11 mouse cellular contexts compared by ENCODE assay signal in the genomic region with DNA sequence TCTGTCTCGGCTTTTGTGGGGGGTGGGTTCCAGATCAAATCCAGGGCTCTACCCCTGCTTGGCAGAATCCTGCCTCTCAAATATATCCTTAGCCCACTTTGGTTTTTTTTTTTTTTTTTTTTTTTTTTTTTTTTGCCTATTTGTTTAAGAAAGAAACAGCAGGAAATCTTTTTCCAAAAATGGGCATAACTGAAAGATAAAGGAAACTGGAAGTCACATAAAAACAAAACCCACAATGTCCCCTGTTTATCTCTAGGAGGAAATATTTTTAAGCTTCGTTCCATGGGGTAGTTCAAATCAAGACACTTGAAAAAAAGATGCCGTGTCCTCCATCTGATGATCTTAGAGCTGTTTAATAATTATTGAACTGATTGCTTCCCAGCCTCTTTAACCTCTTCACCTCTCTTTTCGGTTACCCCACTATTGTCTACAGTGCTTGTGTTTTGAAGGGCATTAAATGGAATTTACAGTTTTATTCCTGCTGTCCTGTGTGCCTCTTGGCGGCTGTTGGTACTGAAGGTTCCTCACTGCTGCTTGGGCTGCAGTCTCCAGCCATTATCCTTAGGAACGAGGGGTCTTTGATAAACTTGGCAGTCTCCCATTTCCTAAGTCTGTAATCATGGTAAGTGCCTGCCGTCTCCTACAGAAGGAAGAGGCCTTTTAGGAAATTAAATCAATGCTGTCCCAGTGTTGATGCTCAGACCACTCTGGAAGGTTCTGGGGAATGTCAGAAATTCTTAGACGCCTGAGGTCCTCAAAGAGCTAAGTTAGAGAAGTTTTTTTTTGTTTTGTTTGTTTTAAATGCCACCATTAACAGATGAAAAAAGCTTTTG. TPM values are rescaled to one million over a fixed set of nuclear protein-coding genes. Genes with fewer than 3 reads are reported as not detected.
A peak's percentile ranks its signal among the peaks of the same experiment; 100 is the strongest.
DNase-seq lines count a peak whose midpoint lies in the region; ATAC-seq and TF ChIP-seq lines count a peak whose summit lies in the region.
"Had no signal": no experiment of that assay in that cellular context is flagged by ENCODE, and none has a peak within 500 bp of the region (broad histone marks: within the 10 kb centered on the region; RNA-seq: fewer than 3 reads in every experiment).

No protein-coding gene starts in this region.

- H3K4me1 ChIP-seq in forebrain, embryonic 13.5 days: peaks cover 18% of the 10 kb centered on the region
- H3K4me1 ChIP-seq in forebrain, embryonic 11.5 days (replicated peaks; ENCODE audit: control insufficient read depth, insufficient read depth, low read length): peaks cover 10% of the 10 kb centered on the region
- no peaks in the 10 kb centered on the region for H3K4me1 ChIP-seq in lung, postnatal 0 days (ENCODE audit: insufficient read depth, low read depth, low read length)
- H3K4me1 ChIP-seq in intestine, embryonic 15.5 days (replicated peaks): peaks cover 10% of the 10 kb centered on the region
- H3K4me1 ChIP-seq in stomach, embryonic 14.5 days (ENCODE audit: control insufficient read depth, insufficient read depth, low read length): peaks cover 14% of the 10 kb centered on the region

- H3K36me3 ChIP-seq in forebrain, embryonic 13.5 days (ENCODE audit: poor library complexity, severe bottlenecking): no peaks in the 10 kb centered on the region
- no peaks in the 10 kb centered on the region for H3K36me3 ChIP-seq in forebrain, embryonic 11.5 days (ENCODE audit: control insufficient read depth, insufficient read depth, low read length)
- H3K36me3 ChIP-seq in lung, postnatal 0 days (ENCODE audit: insufficient read depth, low read length): no peaks in the 10 kb centered on the region
- H3K36me3 ChIP-seq in intestine, embryonic 15.5 days: no peaks in the 10 kb centered on the region
- no peaks in the 10 kb centered on the region for H3K36me3 ChIP-seq in stomach, embryonic 14.5 days (ENCODE audit: control insufficient read depth, insufficient read depth, low read length)

- 0 out of 2 replicates have a peak overlapping the region, but pooled peaks have one; percentile 14 for H3K27ac ChIP-seq in forebrain, embryonic 13.5 days
- H3K27ac ChIP-seq in forebrain, embryonic 11.5 days (ENCODE audit: low read depth, low read length): no peak overlapping the region; the same call in 1 of the 2 replicates
- no peak overlapping the region for H3K27ac ChIP-seq in lung, postnatal 0 days (ENCODE audit: low read length)
- 0 out of 2 replicates have a peak overlapping the region, but pooled peaks have one; percentile 1 for H3K27ac ChIP-seq in intestine, embryonic 15.5 days
- peak overlapping the region; percentile 27; the same call in 1 of the 2 replicates for H3K27ac ChIP-seq in stomach, embryonic 14.5 days (ENCODE audit: low read length)

- H3K4me2 ChIP-seq in forebrain, embryonic 13.5 days: peak overlapping the region; percentile 5; the same call in 1 of the 2 replicates
- H3K4me2 ChIP-seq in forebrain, embryonic 11.5 days (ENCODE audit: low read depth, low read length, severe bottlenecking): no peak overlapping the region
- peak overlapping the region; percentile 32 for H3K4me2 ChIP-seq in lung, postnatal 0 days (replicated peaks; ENCODE audit: low read depth, low read length)
- peak overlapping the region; percentile 27; the same call in 1 of the 2 replicates for H3K4me2 ChIP-seq in intestine, embryonic 15.5 days (replicated peaks)
- peak overlapping the region; percentile 35; the same call in 1 of the 2 replicates for H3K4me2 ChIP-seq in stomach, embryonic 14.5 days (replicated peaks; ENCODE audit: low read depth, low read length)

- no peak for TF ChIP-seq EP300 in lung, postnatal 0 days (IDR thresholded peaks at IDR 0.05)

- H3K4me3 ChIP-seq in forebrain, embryonic 13.5 days: no peak overlapping the region
- no peak overlapping the region for H3K4me3 ChIP-seq in forebrain, embryonic 11.5 days (ENCODE audit: low read depth, low read length)
- no peak overlapping the region for H3K4me3 ChIP-seq in lung, postnatal 0 days (ENCODE audit: low read depth, low read length)
- no peak overlapping the region for H3K4me3 ChIP-seq in intestine, embryonic 15.5 days (replicated peaks)
- no peak overlapping the region for H3K4me3 ChIP-seq in stomach, embryonic 14.5 days (ENCODE audit: low read depth, low read length)

- 16% methylated on average over 8 of the region's 8 CpGs for WGBS in forebrain, embryonic 13.5 days
- 36% methylated on average over 8 of the region's 8 CpGs for WGBS in forebrain, embryonic 11.5 days
- WGBS in lung, postnatal 0 days: 25% methylated on average over 8 of the region's 8 CpGs
- WGBS in intestine, embryonic 15.5 days: 19% methylated on average over 8 of the region's 8 CpGs
- WGBS in stomach, embryonic 14.5 days: 26% methylated on average over 8 of the region's 8 CpGs

- no peak for DNase-seq in forebrain, embryonic 11.5 days (ENCODE audit: low spot score)
- DNase-seq in lung, postnatal 0 days (ENCODE audit: low spot score): no peak
- no peak for DNase-seq in lung, postnatal 4 days
- no peak for DNase-seq in adrenal gland, adult 8-10 months
- DNase-seq: cerebellum, adult 18-20 months; layer of hippocampus, postnatal 36 days; spleen, adult 18-20 months had no signal

- no peak for ATAC-seq in forebrain, embryonic 13.5 days
- no peak for ATAC-seq in forebrain, embryonic 11.5 days (replicated peaks; ENCODE audit: low FRiP score)
- ATAC-seq in lung, postnatal 0 days: no peak
- ATAC-seq in intestine, embryonic 15.5 days: peak; percentile 56; the same call in 1 of the 2 replicates
- peak; percentile 24; the same call in 1 of the 2 replicates for ATAC-seq in stomach, embryonic 14.5 days (ENCODE audit: insufficient number of reproducible peaks, insufficient read depth, low FRiP score, low read depth)
- no peak for ATAC-seq in megakaryocyte progenitor cell, adult 5-6 weeks (replicated peaks; ENCODE audit: poor library complexity)

- no peaks in the 10 kb centered on the region for H3K9me3 ChIP-seq in forebrain, embryonic 13.5 days (replicated peaks)
- H3K9me3 ChIP-seq in forebrain, embryonic 11.5 days (ENCODE audit: control insufficient read depth, low read length): no peaks in the 10 kb centered on the region
- no peaks in the 10 kb centered on the region for H3K9me3 ChIP-seq in lung, postnatal 0 days (ENCODE audit: low read length)
- H3K9me3 ChIP-seq in intestine, embryonic 15.5 days: no peaks in the 10 kb centered on the region
- H3K9me3 ChIP-seq in stomach, embryonic 14.5 days (ENCODE audit: control insufficient read depth, low read depth, low read length): no peaks in the 10 kb centered on the region

- no peak for TF ChIP-seq CTCF in lung, postnatal 0 days (IDR thresholded peaks at IDR 0.05)

- no peaks in the 10 kb centered on the region for H3K27me3 ChIP-seq in forebrain, embryonic 13.5 days
- H3K27me3 ChIP-seq in forebrain, embryonic 11.5 days (ENCODE audit: control insufficient read depth, insufficient read depth, low read length): no peaks in the 10 kb centered on the region
- H3K27me3 ChIP-seq in lung, postnatal 0 days (replicated peaks; ENCODE audit: insufficient read depth, low read length): no peaks in the 10 kb centered on the region
- H3K27me3 ChIP-seq in intestine, embryonic 15.5 days (replicated peaks): no peaks in the 10 kb centered on the region
- no peaks in the 10 kb centered on the region for H3K27me3 ChIP-seq in stomach, embryonic 14.5 days (ENCODE audit: control insufficient read depth, insufficient read depth, low read length)

- no peak overlapping the region for H3K9ac ChIP-seq in forebrain, embryonic 13.5 days
- no peak overlapping the region for H3K9ac ChIP-seq in forebrain, embryonic 11.5 days (ENCODE audit: low read length)
- H3K9ac ChIP-seq in lung, postnatal 0 days (replicated peaks; ENCODE audit: low read depth): no peak overlapping the region
- H3K9ac ChIP-seq in intestine, embryonic 15.5 days: no peak overlapping the region
- no peak overlapping the region for H3K9ac ChIP-seq in stomach, embryonic 14.5 days (replicated peaks; ENCODE audit: low read depth, low read length)

RNA-seq across cellular contexts. Expression of a gene that starts 52.9 kb away (rescaled TPM):
- polyA plus RNA-seq in forebrain, embryonic 13.5 days (2015; fragmentation: Nextera tagmentation; extraction: Ambion mirVana): 10.5 and 10.7 TPM in 2 replicates
- 13.0 and 13.2 TPM in 2 replicates for polyA plus RNA-seq in forebrain, embryonic 11.5 days (2014; fragmentation: Nextera tagmentation; extraction: Ambion mirVana)
- 1.8 TPM in 2 replicates for polyA plus RNA-seq in lung, postnatal 0 days (2015; fragmentation: Nextera tagmentation; extraction: Ambion mirVana)
- polyA plus RNA-seq in intestine, embryonic 15.5 days (2015; fragmentation: Nextera tagmentation; extraction: Ambion mirVana): 2.7 and 2.9 TPM in 2 replicates
- 6.8 and 7.4 TPM in 2 replicates for polyA plus RNA-seq in stomach, embryonic 14.5 days (2014; fragmentation: Nextera tagmentation; extraction: Ambion mirVana)
- total RNA-seq in megakaryocyte progenitor cell, adult 5-6 weeks (2015): not detected in 2 replicates
- 0.03 TPM in 1 of 2 replicates, not detected in the other for total RNA-seq in megakaryocyte progenitor cell, adult 5-6 weeks (2017)
- 1 to 10 TPM; 4.8 to 8.4 (median 6.1) TPM for total RNA-seq in adrenal gland, adult 8-10 months (2022)

Comparison
In these comparisons a context has a peak if more than half of its experiments do, and no peak if none do; other contexts are left out.
1. H3K27ac ChIP-seq: peak in forebrain, embryonic 13.5 days (single experiment), intestine, embryonic 15.5 days (single experiment) and stomach, embryonic 14.5 days (single experiment); none in forebrain, embryonic 11.5 days (single experiment) and lung, postnatal 0 days (single experiment).
2. ATAC-seq: peak in intestine, embryonic 15.5 days (single experiment) and stomach, embryonic 14.5 days (single experiment); none in forebrain, embryonic 13.5 days (single experiment), forebrain, embryonic 11.5 days (single experiment), lung, postnatal 0 days (single experiment) and megakaryocyte progenitor cell, adult 5-6 weeks (single experiment).